Mouse (Mus musculus) layer of hippocampus, adult 9-11 months (tissue): ENCODE measurements around the gene Tanc1.
A peak's percentile ranks its signal among the peaks of the same experiment; 100 is the strongest.

Source experiments
- DNase-seq: peaks from one replicate; pipeline ENCODE4 v3.0.0; 2022

Gene Tanc1

GRCm38 (mm10) chr2:59721758-59722157 is 109.9 kb downstream of the Tanc1 start:
- DNase-seq, result no peak

- DNase-seq, result no peak
These were observed 111.5 kb downstream of the Tanc1 start for GRCm38 (mm10) chr2:59723311-59723710.

- no peak for DNase-seq
These were observed 113.8 kb downstream of the Tanc1 start for GRCm38 (mm10) chr2:59725518-59726185.

- DNase-seq, result no peak
These were observed 120.0 kb downstream of the Tanc1 start for GRCm38 (mm10) chr2:59731831-59732230.

GRCm38 (mm10) chr2:59733410-59733809 is 121.6 kb downstream of the Tanc1 start:
- no peak for DNase-seq

GRCm38 (mm10) chr2:59736401-59736898 is 124.6 kb downstream of the Tanc1 start:
- peak; percentile 78 for DNase-seq

GRCm38 (mm10) chr2:59737368-59737767 is 125.5 kb downstream of the Tanc1 start:
- DNase-seq, result no peak

GRCm38 (mm10) chr2:59738356-59738755 is 126.5 kb downstream of the Tanc1 start:
- DNase-seq, result no peak

- DNase-seq, result peak; percentile 64
These were observed 127.2 kb downstream of the Tanc1 start for GRCm38 (mm10) chr2:59739036-59739435.

GRCm38 (mm10) chr2:59742500-59743116 is 130.8 kb downstream of the Tanc1 start:
- DNase-seq, result no peak

- peak; percentile 44 for DNase-seq
These were observed 133.6 kb downstream of the Tanc1 start for GRCm38 (mm10) chr2:59745428-59745827.

- no peak for DNase-seq
These were observed 134.2 kb downstream of the Tanc1 start for GRCm38 (mm10) chr2:59746070-59746469.

GRCm38 (mm10) chr2:59747757-59748156 is 135.9 kb downstream of the Tanc1 start:
- DNase-seq, result no peak

- no peak for DNase-seq
These were observed 137.5 kb downstream of the Tanc1 start for GRCm38 (mm10) chr2:59749371-59749770.

- DNase-seq, result no peak
These were observed 139.3 kb downstream of the Tanc1 start for GRCm38 (mm10) chr2:59751172-59751571.

- DNase-seq, result no peak
These were observed 140.3 kb downstream of the Tanc1 start for GRCm38 (mm10) chr2:59752148-59752547.

GRCm38 (mm10) chr2:59752766-59753165 is 140.9 kb downstream of the Tanc1 start:
- no peak for DNase-seq

- DNase-seq, result no peak
These were observed 144.4 kb downstream of the Tanc1 start for GRCm38 (mm10) chr2:59756137-59756753.

GRCm38 (mm10) chr2:59757015-59757414 is 145.2 kb downstream of the Tanc1 start:
- no peak for DNase-seq

GRCm38 (mm10) chr2:59758139-59758918 is 146.5 kb downstream of the Tanc1 start:
- no peak for DNase-seq

- DNase-seq, result no peak
These were observed 148.9 kb downstream of the Tanc1 start for GRCm38 (mm10) chr2:59760731-59761130.

GRCm38 (mm10) chr2:59761183-59761582 is 149.3 kb downstream of the Tanc1 start:
- DNase-seq, result no peak

GRCm38 (mm10) chr2:59762277-59762676 is 150.4 kb downstream of the Tanc1 start:
- no peak for DNase-seq
